Mouse (Mus musculus) myocyte (in vitro differentiated cells): ENCODE data around the gene Nudt12. TPM values are rescaled to one million over a fixed set of nuclear protein-coding genes. Genes with fewer than 3 reads are reported as not detected.

Experiments
- H3K27me3 ChIP-seq: one replicate; pipeline ENCODE4 v1.6.1; 2011; ENCODE audit not compliant: control insufficient read depth, insufficient read depth, insufficient read length
- H3K36me3 ChIP-seq: one replicate; pipeline ENCODE4 v1.6.1; 2011; ENCODE audit not compliant: control insufficient read depth, insufficient read depth
- H3K4me2 ChIP-seq: one replicate; pipeline ENCODE4 v1.6.1; 2011; ENCODE audit warnings: low read depth, control low read depth
- H3K4me3 ChIP-seq: one replicate; pipeline ENCODE4 v1.5.1; 2011; ENCODE audit warnings: mild to moderate bottlenecking, control low read depth, moderate library complexity
- H3K79me2 ChIP-seq: one replicate; pipeline ENCODE4 v1.6.1; 2011; ENCODE audit not compliant: control insufficient read depth, insufficient read depth
- H3ac ChIP-seq: one replicate; pipeline ENCODE4 v1.6.1; 2011; ENCODE audit not compliant: control insufficient read depth, insufficient read length
- MAX ChIP-seq: IDR thresholded peaks from one replicate; pipeline ENCODE4 v1.6.1; 2011; ENCODE audit warnings: low read depth, mild to moderate bottlenecking, control low read depth
- MYOD1 ChIP-seq, 3 experiments: IDR thresholded peaks; one replicate each; pipeline ENCODE4 v1.6.1; 2011; ENCODE audit warnings: control low read depth in 2 of 3, low read depth in 2 of 3, mild to moderate bottlenecking in 2 of 3, moderate library complexity in 1 of 3; ENCODE audit not compliant: insufficient read length in 2 of 3, control insufficient read depth in 1 of 3
- POLR2AphosphoS2 ChIP-seq: IDR thresholded peaks from one replicate; pipeline ENCODE4 v1.6.1; 2011; ENCODE audit warnings: low read depth, control low read depth; ENCODE audit not compliant: insufficient read length
- TCF12 ChIP-seq: IDR thresholded peaks from one replicate; pipeline ENCODE4 v1.6.1; 2011; ENCODE audit warnings: mild to moderate bottlenecking, control low read depth; ENCODE audit not compliant: poor library complexity, insufficient read depth, severe bottlenecking
- USF1 ChIP-seq: IDR thresholded peaks from one replicate; pipeline ENCODE4 v1.6.1; 2011; ENCODE audit warnings: low read depth, mild to moderate bottlenecking, control low read depth, moderate library complexity
- polyA plus RNA-seq: library from polyadenylated mRNA; unstranded; fragments of >200 nt; fragmentation: generic; extraction: Trizol; gene quantifications from one replicate; pipeline ENCODE4 v1.2.1, GENCODE M21; 2012; ENCODE audit warnings: missing spikeins

Nudt12 gene
- polyA plus RNA-seq, 1 experiment = 0.38 TPM

GRCm38 (mm10) chr17:58957055-58957454, 56.1 kb downstream of the Nudt12 start:
- Histone ChIP-seq H3ac (no peak overlapping the region), H3K36me3 (no peaks in the 10 kb centered on the region), H3K27me3 (no peaks in the 10 kb centered on the region), H3K79me2 (no peaks in the 10 kb centered on the region), H3K4me2 (no peak overlapping the region), H3K4me3 (no peak overlapping the region)
- no peak for TF ChIP-seq TCF12
- TF ChIP-seq MAX = no peak
- no peak for TF ChIP-seq MYOD1 (IDR thresholded peaks at IDR 0.05; ENCODE audit: control insufficient read depth in 1 of 3, insufficient read length in 2 of 3, low read depth in 2 of 3)
- TF ChIP-seq POLR2AphosphoS2 = no peak
- no peak for TF ChIP-seq USF1

Other genes starting within 250 kb of the Nudt12 start
- gene Pdzph1, start 22.0 kb downstream of the Nudt12 start, polyA plus RNA-seq = not detected